Mouse (Mus musculus): ENCODE results near the gene Olfr732.

DNA sequence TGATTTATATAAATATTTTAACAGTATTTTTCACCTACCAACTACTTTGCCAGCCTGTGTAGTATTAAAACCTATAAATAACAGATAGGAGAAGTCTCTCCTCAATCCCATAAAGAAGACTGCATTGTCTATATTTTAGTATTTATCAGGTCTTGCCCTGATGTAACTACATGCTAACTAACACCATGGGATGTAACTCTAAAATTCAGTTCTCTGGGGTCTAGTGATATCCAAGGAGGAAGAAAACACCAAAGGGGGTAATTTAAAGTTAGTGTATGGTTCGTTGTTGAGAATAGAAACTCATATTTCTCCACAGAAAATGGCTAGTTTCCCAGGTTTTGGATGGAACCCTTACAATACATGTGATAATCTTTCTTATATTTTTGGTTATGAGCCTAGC is 42.7 kb upstream of the Olfr732 start, which contains the start of gene Olfr734:
- TF ChIP-seq ZNF384 (IDR thresholded peaks at IDR 0.05; ENCODE audit: low read depth, low read length), result no peak
- no peak for TF ChIP-seq NRF1 (IDR thresholded peaks at IDR 0.05; ENCODE audit: insufficient read depth, low read depth, low read length, poor library complexity, severe bottlenecking)
- no peak for TF ChIP-seq TAL1 (IDR thresholded peaks at IDR 0.05; ENCODE audit: low read length)
- TF ChIP-seq NELFE (IDR thresholded peaks at IDR 0.05; ENCODE audit: low read depth, low read length), result no peak
- no peak for TF ChIP-seq POLR2A (IDR thresholded peaks at IDR 0.05; ENCODE audit: control insufficient read depth in 1 of 2, insufficient read depth in 1 of 2, low read depth in 1 of 2, low read length in 2 of 2, poor library complexity in 1 of 2)
- no peak for TF ChIP-seq ZKSCAN1 (IDR thresholded peaks at IDR 0.05; ENCODE audit: low read depth, low read length)
- no peak for TF ChIP-seq JUND (IDR thresholded peaks at IDR 0.05; ENCODE audit: low read depth, low read length)
- no peak for TF ChIP-seq USF1 (IDR thresholded peaks at IDR 0.05; ENCODE audit: low read depth, low read length)
- TF ChIP-seq MAZ (IDR thresholded peaks at IDR 0.05; ENCODE audit: low read depth, low read length), result no peak
- no peak for TF ChIP-seq EP300 (IDR thresholded peaks at IDR 0.05; ENCODE audit: low read depth in 1 of 2, low read length in 2 of 2)
- TF ChIP-seq ZMIZ1 (IDR thresholded peaks at IDR 0.05; ENCODE audit: low read depth, low read length), result no peak

Measured in MEL (cell line).